Mouse (Mus musculus): ENCODE measurements at regions not wholly inside any gene's neighbourhood (a gene's known extent, or its start where the extent isn't known, plus 50 kb on each side); places are given as distances from the start of the nearest gene placed in this dataset.

DNA sequence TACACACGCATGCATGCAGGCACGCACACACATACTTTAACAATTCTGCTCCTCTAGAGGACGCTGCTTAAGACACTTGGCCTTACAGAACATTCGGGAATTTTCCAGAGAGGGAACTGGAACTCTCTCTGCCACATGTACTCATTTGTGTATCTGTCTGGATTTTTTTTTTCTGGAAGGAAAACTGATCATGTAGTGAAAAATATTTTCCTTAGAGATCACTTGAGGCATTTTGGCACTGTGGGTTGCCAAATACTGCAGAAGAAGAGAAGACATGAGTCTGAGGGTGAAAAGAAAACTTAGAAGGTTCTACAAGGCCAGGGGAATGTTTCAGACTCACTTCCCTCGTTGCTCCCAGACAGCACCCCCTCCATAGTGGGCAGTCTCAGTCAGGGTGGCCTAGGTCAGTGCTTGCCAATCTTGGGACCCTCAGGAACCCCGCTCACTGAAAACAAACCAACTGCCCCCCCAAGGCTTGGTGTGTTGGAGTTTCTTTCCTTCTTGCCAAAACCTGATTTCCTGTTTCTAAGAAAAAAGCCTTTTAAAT lies 203.0 kb downstream of the Gm12728 start:
- Histone ChIP-seq H3K9me3 (no peaks in the 10 kb centered on the region), H3K36me3 (no peaks in the 10 kb centered on the region), H3K27me3 (ENCODE audit: insufficient read depth, poor library complexity, severe bottlenecking) (no peaks in the 10 kb centered on the region), H3K4me1 (0 out of 2 replicates have a peak, but pooled peaks cover 9% of the 10 kb centered on the region), H3K4me3 (no peak overlapping the region), H3K27ac (no peak overlapping the region)
- DNase-seq (ENCODE audit: low spot score): no peak
- WGBS: 84% methylated on average over 6 of the region's 6 CpGs

DNA sequence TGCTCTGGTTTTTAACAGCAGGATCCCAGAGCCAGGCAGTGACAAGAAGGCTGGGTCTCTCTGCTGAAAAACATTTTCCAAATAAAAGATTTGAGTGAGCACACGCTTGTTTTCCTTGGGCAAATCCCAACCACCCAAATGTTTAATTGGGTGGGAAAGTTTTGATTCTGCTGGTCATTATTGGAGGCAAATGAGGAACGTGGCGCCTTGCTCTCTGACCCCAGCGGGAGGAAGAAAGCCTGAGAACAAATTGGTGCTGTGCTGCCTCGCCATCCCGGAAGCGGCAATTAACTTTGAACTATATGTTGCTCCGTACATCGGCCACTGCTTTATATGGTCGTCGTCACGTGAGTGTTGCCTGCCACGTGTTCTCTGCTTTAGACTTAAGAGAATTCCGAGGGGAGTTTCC lies 204.7 kb downstream of the Gm12728 start:
- Histone ChIP-seq H3K27ac (no peak overlapping the region), H3K4me1 (0 out of 2 replicates have a peak, but pooled peaks cover 5% of the 10 kb centered on the region), H3K36me3 (no peaks in the 10 kb centered on the region), H3K27me3 (ENCODE audit: insufficient read depth, poor library complexity, severe bottlenecking) (no peaks in the 10 kb centered on the region), H3K4me3 (no peak overlapping the region), H3K9me3 (no peaks in the 10 kb centered on the region)
- DNase-seq (ENCODE audit: low spot score): no peak
- WGBS: 82% methylated on average over 14 of the region's 14 CpGs

- Histone ChIP-seq H3K27me3 (ENCODE audit: insufficient read depth, poor library complexity, severe bottlenecking) (no peaks in the 10 kb centered on the region), H3K27ac (no peak overlapping the region), H3K9me3 (no peaks in the 10 kb centered on the region), H3K4me3 (no peak overlapping the region), H3K36me3 (no peaks in the 10 kb centered on the region), H3K4me1 (0 out of 2 replicates have a peak, but pooled peaks cover 5% of the 10 kb centered on the region)
- no peak for DNase-seq (ENCODE audit: low spot score)
- WGBS: 28% methylated on average over 4 of the region's 4 CpGs
Observed at GRCm38 (mm10) chr4:105996060-105996459, 206.4 kb downstream of the Gm12728 start.

DNA sequence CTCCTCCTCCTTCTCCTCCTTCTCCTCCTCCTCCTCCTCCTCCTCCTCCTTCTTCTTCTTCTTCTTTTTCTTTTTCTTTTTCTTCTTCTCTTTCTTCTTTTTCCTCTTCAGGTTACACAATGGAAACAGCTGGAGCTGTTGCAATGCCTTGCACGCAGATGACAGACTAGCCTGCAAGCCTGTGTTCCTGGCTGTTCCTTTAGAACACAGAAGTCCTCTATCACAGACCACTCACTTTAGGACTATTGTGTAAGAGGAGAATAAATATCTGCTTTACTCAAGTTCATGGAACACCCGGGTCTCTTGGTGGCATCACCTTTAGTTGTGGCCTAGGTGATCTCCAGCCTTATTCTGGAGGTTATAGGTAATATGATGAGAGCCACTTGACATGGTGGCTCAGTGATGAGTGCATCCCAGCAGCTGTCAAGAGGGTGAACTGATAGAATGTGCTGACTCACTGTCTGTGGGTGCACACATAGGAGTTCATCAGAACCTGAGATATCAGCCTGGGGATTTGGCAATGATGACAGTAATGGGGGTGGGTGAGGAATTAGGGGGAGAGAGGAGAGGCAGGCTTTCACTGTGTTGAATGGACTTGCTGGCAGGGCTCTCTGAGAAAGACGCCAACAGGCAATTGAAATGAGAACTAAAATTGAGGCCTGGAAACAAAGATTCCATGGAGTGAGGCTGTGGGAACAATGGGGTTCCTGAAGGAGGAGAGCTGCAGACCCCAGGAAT lies 207.4 kb downstream of the Gm12728 start:
- Histone ChIP-seq H3K9me3 (no peaks in the 10 kb centered on the region), H3K36me3 (no peaks in the 10 kb centered on the region), H3K27ac (no peak overlapping the region), H3K4me3 (no peak overlapping the region), H3K27me3 (ENCODE audit: insufficient read depth, poor library complexity, severe bottlenecking) (no peaks in the 10 kb centered on the region), H3K4me1 (0 out of 2 replicates have a peak, but pooled peaks cover 5% of the 10 kb centered on the region)
- DNase-seq (ENCODE audit: low spot score): no peak
- 80% methylated on average over 3 of the region's 3 CpGs for WGBS

- Histone ChIP-seq H3K27me3 (ENCODE audit: insufficient read depth, poor library complexity, severe bottlenecking) (no peaks in the 10 kb centered on the region), H3K27ac (no peak overlapping the region)
- WGBS: 80% methylated on average over 3 of the region's 3 CpGs
Observed at GRCm38 (mm10) chr4:106002516-106002915, 212.8 kb downstream of the Gm12728 start.

DNA sequence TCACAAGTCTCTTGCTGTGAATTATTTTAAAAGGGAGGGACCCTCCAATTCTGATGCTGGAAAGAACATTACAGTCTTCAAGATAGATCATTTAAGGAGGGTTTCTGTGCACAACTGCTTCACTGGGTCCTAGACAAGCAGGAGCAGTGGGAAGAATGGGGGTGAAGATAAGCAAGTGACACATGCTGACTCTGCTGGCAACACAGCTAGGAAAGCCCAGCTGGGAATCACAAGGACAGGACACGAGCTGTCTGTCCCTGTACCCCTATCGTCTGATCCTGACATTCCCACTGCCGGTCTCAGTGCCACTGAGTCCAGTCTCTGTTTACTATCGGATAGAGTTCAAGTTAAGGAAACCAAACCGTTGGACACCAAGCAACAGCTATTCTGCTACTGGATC lies 216.3 kb downstream of the Gm12728 start:
- Histone ChIP-seq H3K4me1 (no peaks in the 10 kb centered on the region), H3K27ac (no peak overlapping the region), H3K9me3 (no peaks in the 10 kb centered on the region), H3K36me3 (no peaks in the 10 kb centered on the region), H3K27me3 (ENCODE audit: insufficient read depth, poor library complexity, severe bottlenecking) (no peaks in the 10 kb centered on the region), H3K4me3 (no peak overlapping the region)
- WGBS: 57% methylated on average over 5 of the region's 5 CpGs
- DNase-seq (ENCODE audit: low spot score): no peak

More at GRCm38 (mm10) chr4:106002516-106002915, 212.8 kb downstream of the Gm12728 start:
- Histone ChIP-seq H3K9me3 (no peaks in the 10 kb centered on the region), H3K36me3 (no peaks in the 10 kb centered on the region), H3K4me3 (no peak overlapping the region), H3K4me1 (0 out of 2 replicates have a peak, but pooled peaks cover 2% of the 10 kb centered on the region)
- no peak for DNase-seq (ENCODE audit: low spot score)

- H3K27ac ChIP-seq: no peak overlapping the region
- 81% methylated on average over 8 of the region's 8 CpGs for WGBS
- no peaks in the 10 kb centered on the region for H3K36me3 ChIP-seq
- no peak overlapping the region for H3K4me3 ChIP-seq
- no peak for DNase-seq (ENCODE audit: low spot score)
- H3K9me3 ChIP-seq: no peaks in the 10 kb centered on the region
- no peaks in the 10 kb centered on the region for H3K4me1 ChIP-seq
- H3K27me3 ChIP-seq (ENCODE audit: insufficient read depth, poor library complexity, severe bottlenecking): no peaks in the 10 kb centered on the region
Observed at GRCm38 (mm10) chr4:106007334-106008190, 217.9 kb downstream of the Gm12728 start.

- no peaks in the 10 kb centered on the region for H3K36me3 ChIP-seq
- H3K4me1 ChIP-seq: peaks cover 23% of the 10 kb centered on the region
- no peak for DNase-seq (ENCODE audit: low spot score)
- no peak overlapping the region for H3K4me3 ChIP-seq
- no peaks in the 10 kb centered on the region for H3K9me3 ChIP-seq
- H3K27ac ChIP-seq: no peak overlapping the region
- H3K27me3 ChIP-seq (ENCODE audit: insufficient read depth, poor library complexity, severe bottlenecking): no peaks in the 10 kb centered on the region
- 79% methylated on average over 6 of the region's 6 CpGs for WGBS
Observed at GRCm38 (mm10) chr4:106017065-106017646, 227.5 kb downstream of the Gm12728 start.

- Histone ChIP-seq H3K36me3 (no peaks in the 10 kb centered on the region), H3K27ac (0 out of 2 replicates have a peak overlapping the region, but pooled peaks have one; percentile 10), H3K9me3 (no peaks in the 10 kb centered on the region), H3K4me1 (peaks cover 23% of the 10 kb centered on the region), H3K4me3 (no peak overlapping the region), H3K27me3 (ENCODE audit: insufficient read depth, poor library complexity, severe bottlenecking) (no peaks in the 10 kb centered on the region)
- 55% methylated on average over 4 of the region's 4 CpGs for WGBS
- no peak for DNase-seq (ENCODE audit: low spot score)
Observed at GRCm38 (mm10) chr4:106018936-106019335, 229.3 kb downstream of the Gm12728 start.

DNA sequence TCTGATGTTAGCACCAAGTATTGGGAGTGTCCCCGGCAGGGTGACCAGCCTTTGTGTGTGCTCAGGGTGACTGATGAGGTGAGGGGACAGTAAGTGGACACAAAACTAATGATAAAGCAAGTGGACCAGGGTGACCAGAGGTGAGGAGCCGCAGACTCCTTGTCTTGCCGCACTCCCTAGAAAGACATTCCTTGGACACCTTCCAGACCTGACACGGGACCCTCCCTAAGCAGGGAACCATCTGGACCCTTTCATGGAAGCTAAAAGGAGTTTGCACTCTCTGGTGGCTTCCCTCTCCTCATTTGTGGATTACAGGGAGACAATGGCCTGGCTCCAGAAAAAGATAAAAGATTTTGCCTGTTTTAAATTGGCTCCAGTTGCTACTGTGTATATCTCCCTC lies 230.7 kb downstream of the Gm12728 start:
- WGBS: 30% methylated on average over 4 of the region's 4 CpGs

DNA sequence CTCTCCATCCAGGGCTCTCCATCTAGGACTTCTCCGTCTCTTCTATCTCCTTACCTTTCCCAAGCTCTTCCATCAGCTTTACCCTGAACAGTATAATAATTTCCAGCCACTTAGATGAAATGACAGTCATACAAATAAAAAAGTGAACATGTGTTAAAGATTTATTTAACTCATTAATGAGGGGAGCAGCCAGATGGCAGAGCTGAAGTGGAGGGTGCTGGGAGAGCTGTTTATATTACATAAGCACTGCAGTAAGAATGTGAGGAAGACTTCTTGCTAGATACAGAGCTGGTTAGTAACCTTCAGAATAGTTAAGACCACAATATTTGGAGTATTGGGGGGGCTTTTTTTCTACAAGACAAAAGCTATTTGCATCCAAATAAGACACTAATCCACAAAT lies 234.9 kb downstream of the Gm12728 start:
- no peak for DNase-seq (ENCODE audit: low spot score)
- peaks cover 13% of the 10 kb centered on the region for H3K4me1 ChIP-seq
- 88% methylated on average over 1 of the region's 1 CpGs for WGBS
- no peaks in the 10 kb centered on the region for H3K27me3 ChIP-seq (ENCODE audit: insufficient read depth, poor library complexity, severe bottlenecking)
- no peak overlapping the region for H3K4me3 ChIP-seq
- no peaks in the 10 kb centered on the region for H3K36me3 ChIP-seq
- H3K9me3 ChIP-seq: no peaks in the 10 kb centered on the region
- no peak overlapping the region for H3K27ac ChIP-seq

More for the DNA sequence above, 230.7 kb downstream of the Gm12728 start:
- H3K27me3 ChIP-seq (ENCODE audit: insufficient read depth, poor library complexity, severe bottlenecking): no peaks in the 10 kb centered on the region
- H3K27ac ChIP-seq: peak overlapping the region; percentile 36; the same call in 1 of the 2 replicates
- peaks cover 23% of the 10 kb centered on the region for H3K4me1 ChIP-seq
- no peaks in the 10 kb centered on the region for H3K36me3 ChIP-seq
- H3K4me3 ChIP-seq: no peak overlapping the region
- no peak for DNase-seq (ENCODE audit: low spot score)
- no peaks in the 10 kb centered on the region for H3K9me3 ChIP-seq

GRCm38 (mm10) chr4:106025966-106026637 lies 236.4 kb downstream of the Gm12728 start:
- no peaks in the 10 kb centered on the region for H3K9me3 ChIP-seq
- WGBS: 73% methylated on average over 15 of the region's 15 CpGs
- no peak for DNase-seq (ENCODE audit: low spot score)

More at GRCm38 (mm10) chr4:106025966-106026637, 236.4 kb downstream of the Gm12728 start:
- Histone ChIP-seq H3K4me1 (no peaks in the 10 kb centered on the region), H3K27me3 (ENCODE audit: insufficient read depth, poor library complexity, severe bottlenecking) (no peaks in the 10 kb centered on the region), H3K4me3 (no peak overlapping the region), H3K36me3 (no peaks in the 10 kb centered on the region), H3K27ac (no peak overlapping the region)

Measured in heart, embryonic 10.5 days (tissue).